Mouse (Mus musculus) midbrain, embryonic 10.5 days (tissue): ENCODE results near the gene Zkscan16. TPM values are rescaled to one million over a fixed set of nuclear protein-coding genes. Genes with fewer than 3 reads are reported as not detected.

Experiments
- DNase-seq: peaks from one replicate; pipeline ENCODE4 v3.0.0-alpha.2; 2017; ENCODE audit warnings: low spot score
- H3K27ac ChIP-seq: fragments of 300-500 bp; sonication (generic); replicated peaks from 2 replicates; pipeline ENCODE4 v1.5.1; 2016; ENCODE audit warnings: mild to moderate bottlenecking
- H3K27me3 ChIP-seq: fragments of 300-500 bp; sonication (generic); 2 replicates; pipeline ENCODE4 v1.6.1; 2016; ENCODE audit warnings: low read depth, mild to moderate bottlenecking; ENCODE audit not compliant: poor library complexity, severe bottlenecking
- H3K36me3 ChIP-seq: fragments of 300-500 bp; sonication (generic); 2 replicates; pipeline ENCODE4 v1.6.1; 2016; ENCODE audit warnings: mild to moderate bottlenecking, moderate library complexity
- H3K4me1 ChIP-seq: fragments of 300-500 bp; sonication (generic); 2 replicates; pipeline ENCODE4 v1.6.1; 2016
- H3K4me3 ChIP-seq: fragments of 300-500 bp; sonication (generic); 2 replicates; pipeline ENCODE4 v1.5.1; 2016; ENCODE audit warnings: mild to moderate bottlenecking, moderate library complexity
- H3K9me3 ChIP-seq: fragments of 300-500 bp; sonication (generic); replicated peaks from 2 replicates; pipeline ENCODE4 v1.6.1; 2016; ENCODE audit warnings: mild to moderate bottlenecking
- WGBS: fragments of 180-500 bp; shearing (Covaris S2); methylation state at CpG from one replicate; pipeline ENCODE4 v1.1.7; 2016; 5-methylcytosine and 5-hydroxymethylcytosine counted together
- polyA plus RNA-seq: library from polyadenylated mRNA; unstranded; fragments of >200 nt; fragmentation: Nextera tagmentation; extraction: Ambion mirVana; gene quantifications from 2 replicates; pipeline ENCODE4 v1.2.1, GENCODE M21; 2016

The Zkscan16 gene
- polyA plus RNA-seq, 1 experiment from 2014 or later = 0.67 TPM

DNA sequence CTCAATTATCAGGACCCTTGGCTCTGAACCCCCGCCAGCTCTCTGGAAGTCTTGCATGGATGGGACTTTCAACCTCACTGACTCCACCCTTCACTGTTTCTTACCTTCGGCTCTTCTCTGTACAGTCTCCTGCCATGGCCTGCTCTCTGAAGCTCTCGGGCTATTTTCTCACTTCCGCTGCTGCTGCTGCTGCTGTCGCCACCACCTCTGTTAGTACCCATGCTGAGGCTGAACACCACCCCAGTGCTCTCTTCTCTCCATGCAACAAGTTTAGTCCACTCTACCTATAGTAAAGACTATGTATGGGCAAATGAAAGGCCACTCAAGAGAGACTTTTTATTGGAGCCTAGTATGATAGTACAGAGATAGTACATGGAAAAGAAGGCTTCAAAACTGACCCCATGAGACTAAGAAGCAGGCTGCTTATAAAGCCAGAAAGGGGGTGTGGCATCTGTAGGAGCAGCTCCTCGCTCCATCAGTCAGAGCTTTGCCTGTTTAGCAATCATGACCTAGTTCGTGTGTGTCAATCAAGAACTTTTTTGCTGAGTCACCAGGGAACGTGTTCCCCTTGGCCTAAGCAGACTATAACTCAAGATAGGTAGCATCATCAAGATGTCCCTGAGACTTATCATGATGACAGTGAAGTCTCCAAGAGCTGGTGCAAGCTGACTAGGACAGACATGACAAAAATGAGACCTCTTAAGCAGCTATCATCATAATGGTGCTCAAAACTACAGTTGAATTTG is 28.2 kb upstream of the Zkscan16 start:
- WGBS = 81% methylated on average over 8 of the region's 8 CpGs
- no peak overlapping the region for H3K27ac ChIP-seq

DNA sequence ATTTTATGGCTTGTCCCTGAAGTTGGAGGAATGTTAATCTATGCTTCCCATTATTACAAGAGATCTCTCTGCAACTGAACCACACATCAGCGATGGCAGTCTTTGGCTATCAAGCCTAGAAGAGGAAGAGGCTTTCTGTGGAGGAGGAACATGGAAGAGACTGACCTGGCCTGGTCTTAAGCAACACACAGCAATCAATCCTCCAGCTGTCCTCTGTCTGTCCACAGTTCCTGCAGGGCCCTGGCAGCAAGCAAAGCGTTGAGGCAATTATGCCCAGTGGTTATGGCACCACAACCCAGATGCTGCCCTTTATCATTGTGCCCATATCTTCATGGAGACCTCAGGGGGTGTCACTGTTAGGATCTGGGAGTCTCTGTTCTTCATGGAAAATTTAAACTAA is 19.5 kb upstream of the Zkscan16 start:
- no peak overlapping the region for H3K27ac ChIP-seq
- H3K4me1 ChIP-seq = no peaks in the 10 kb centered on the region
- no peak for DNase-seq
- no peaks in the 10 kb centered on the region for H3K27me3 ChIP-seq
- no peaks in the 10 kb centered on the region for H3K36me3 ChIP-seq
- no peak overlapping the region for H3K4me3 ChIP-seq
- 85% methylated on average over 2 of the region's 2 CpGs for WGBS
- peaks cover 4% of the 10 kb centered on the region; the same call in 1 of the 2 replicates for H3K9me3 ChIP-seq

More for the DNA sequence above, 28.2 kb upstream of the Zkscan16 start:
- DNase-seq = no peak
- no peaks in the 10 kb centered on the region for H3K9me3 ChIP-seq
- peaks cover 15% of the 10 kb centered on the region for H3K27me3 ChIP-seq
- no peaks in the 10 kb centered on the region for H3K36me3 ChIP-seq
- H3K4me3 ChIP-seq = no peak overlapping the region
- H3K4me1 ChIP-seq = peaks cover 16% of the 10 kb centered on the region

DNA sequence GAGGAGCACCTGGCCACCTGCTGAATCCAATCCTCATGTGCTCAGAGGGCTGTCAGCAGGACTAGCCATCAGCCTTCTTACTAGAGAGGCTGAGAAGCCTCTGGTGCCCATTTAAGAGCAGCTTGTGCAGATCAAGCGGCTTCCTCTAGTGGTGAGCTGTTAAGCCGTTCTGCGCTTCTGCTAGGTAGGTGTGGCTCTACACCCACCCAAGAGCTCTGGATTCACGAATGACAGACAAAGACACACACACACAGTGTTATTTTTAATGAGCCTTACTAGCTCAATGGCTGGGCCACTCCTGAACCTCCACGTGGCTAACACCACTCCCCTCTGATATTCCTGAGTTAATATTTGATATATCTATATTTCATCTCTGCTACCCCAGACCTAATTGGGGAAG is 17.8 kb upstream of the Zkscan16 start:
- 49% methylated on average over 5 of the region's 5 CpGs for WGBS
- Histone ChIP-seq H3K27ac (no peak overlapping the region), H3K4me3 (no peak overlapping the region), H3K36me3 (no peaks in the 10 kb centered on the region), H3K4me1 (no peaks in the 10 kb centered on the region), H3K27me3 (no peaks in the 10 kb centered on the region), H3K9me3 (peaks cover 4% of the 10 kb centered on the region; the same call in 1 of the 2 replicates)
- no peak for DNase-seq

DNA sequence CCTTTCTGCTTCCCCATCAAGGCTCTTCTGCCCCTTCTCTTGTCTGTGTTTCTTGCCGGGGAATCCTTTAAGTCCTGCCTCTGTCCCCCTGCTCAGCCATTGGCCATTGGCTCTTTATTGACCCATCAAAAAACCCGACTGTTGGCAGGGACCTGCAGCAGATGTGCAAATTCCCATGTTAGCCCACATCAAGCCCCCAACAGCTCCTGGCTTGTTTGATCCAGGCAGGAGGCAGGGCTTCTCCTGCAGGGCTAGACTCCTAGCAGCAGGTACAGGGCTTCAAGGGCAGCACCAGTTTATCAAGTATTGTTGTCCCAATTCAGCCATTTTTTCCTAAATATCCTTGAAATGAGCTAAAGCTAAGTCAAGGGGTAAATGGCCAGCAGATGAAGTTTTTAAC is 17.3 kb upstream of the Zkscan16 start:
- H3K36me3 ChIP-seq = no peaks in the 10 kb centered on the region
- H3K4me1 ChIP-seq = no peaks in the 10 kb centered on the region
- no peak overlapping the region for H3K27ac ChIP-seq
- no peak for DNase-seq
- H3K4me3 ChIP-seq = no peak overlapping the region
- H3K9me3 ChIP-seq = peaks cover 4% of the 10 kb centered on the region; the same call in 1 of the 2 replicates
- WGBS = 51% methylated on average over 2 of the region's 2 CpGs
- H3K27me3 ChIP-seq = no peaks in the 10 kb centered on the region

DNA sequence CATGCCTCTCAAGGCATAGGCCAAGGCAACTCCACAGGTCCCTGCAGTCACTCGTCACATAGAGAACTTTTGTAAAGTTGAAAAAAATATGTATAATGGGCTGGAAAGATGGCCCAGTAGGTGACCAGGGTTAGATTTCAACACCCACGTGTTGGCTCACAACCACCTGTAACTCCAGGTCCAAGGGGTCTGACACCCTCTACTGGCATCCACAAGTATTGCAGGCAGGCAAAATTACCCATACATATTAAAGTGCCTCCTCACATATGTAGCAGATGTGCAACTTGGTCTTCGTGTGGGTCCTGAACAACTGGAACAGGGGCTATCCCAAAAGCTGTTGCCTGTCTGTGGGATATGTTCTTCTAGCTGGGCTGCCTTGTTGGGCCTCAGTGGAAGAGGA is 15.8 kb upstream of the Zkscan16 start:
- 63% methylated on average over 3 of the region's 3 CpGs for WGBS
- H3K4me3 ChIP-seq = no peak overlapping the region
- no peak for DNase-seq
- no peaks in the 10 kb centered on the region for H3K4me1 ChIP-seq
- H3K27ac ChIP-seq = no peak overlapping the region
- H3K36me3 ChIP-seq = no peaks in the 10 kb centered on the region
- H3K27me3 ChIP-seq = no peaks in the 10 kb centered on the region
- H3K9me3 ChIP-seq = peaks cover 4% of the 10 kb centered on the region; the same call in 1 of the 2 replicates

- Histone ChIP-seq H3K27ac (no peak overlapping the region), H3K9me3 (no peaks in the 10 kb centered on the region), H3K36me3 (no peaks in the 10 kb centered on the region), H3K4me1 (peaks cover 8% of the 10 kb centered on the region), H3K4me3 (no peak overlapping the region), H3K27me3 (no peaks in the 10 kb centered on the region)
- 84% methylated on average over 6 of the region's 6 CpGs for WGBS
- no peak for DNase-seq
Measured at GRCm38 (mm10) chr4:58932541-58932940, 10.9 kb upstream of the Zkscan16 start.

- Histone ChIP-seq H3K9me3 (no peaks in the 10 kb centered on the region), H3K27me3 (no peaks in the 10 kb centered on the region)
- WGBS = 84% methylated on average over 4 of the region's 4 CpGs
Measured at GRCm38 (mm10) chr4:58934308-58934707, 9.1 kb upstream of the Zkscan16 start.

GRCm38 (mm10) chr4:58934746-58935476 is 8.5 kb upstream of the Zkscan16 start:
- no peaks in the 10 kb centered on the region for H3K9me3 ChIP-seq
- no peak overlapping the region for H3K4me3 ChIP-seq
- H3K27me3 ChIP-seq = no peaks in the 10 kb centered on the region
- no peaks in the 10 kb centered on the region for H3K36me3 ChIP-seq
- H3K4me1 ChIP-seq = peaks cover 8% of the 10 kb centered on the region
- no peak for DNase-seq
- 48% methylated on average over 15 of the region's 15 CpGs for WGBS
- H3K27ac ChIP-seq = no peak overlapping the region; the same call in 1 of the 2 replicates

More at GRCm38 (mm10) chr4:58934308-58934707, 9.1 kb upstream of the Zkscan16 start:
- no peaks in the 10 kb centered on the region for H3K36me3 ChIP-seq
- DNase-seq = no peak
- H3K4me1 ChIP-seq = peaks cover 8% of the 10 kb centered on the region
- H3K27ac ChIP-seq = no peak overlapping the region
- no peak overlapping the region for H3K4me3 ChIP-seq

DNA sequence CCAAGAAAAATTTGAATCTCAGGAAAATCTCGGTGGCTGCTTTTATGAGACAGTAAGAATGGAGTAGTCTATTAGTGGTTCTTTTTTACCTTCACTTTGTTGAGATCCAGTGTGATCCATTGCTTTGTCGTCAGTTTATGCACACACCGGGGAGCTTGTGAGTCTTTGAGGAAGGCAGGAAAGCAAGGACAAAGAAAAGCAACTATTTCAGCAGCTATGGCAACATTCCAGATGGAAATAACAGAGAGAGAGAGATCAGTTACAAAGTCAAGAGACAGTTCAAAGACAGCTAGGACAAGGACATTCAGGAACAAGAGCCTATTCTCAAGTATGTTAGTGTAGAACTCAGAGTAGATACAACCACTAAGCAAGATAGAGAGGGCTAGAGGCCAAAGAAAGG is 7.6 kb upstream of the Zkscan16 start:
- no peak overlapping the region for H3K4me3 ChIP-seq
- DNase-seq = no peak
- H3K36me3 ChIP-seq = no peaks in the 10 kb centered on the region
- H3K9me3 ChIP-seq = no peaks in the 10 kb centered on the region
- no peaks in the 10 kb centered on the region for H3K27me3 ChIP-seq
- H3K4me1 ChIP-seq = peaks cover 8% of the 10 kb centered on the region
- 73% methylated on average over 3 of the region's 3 CpGs for WGBS
- H3K27ac ChIP-seq = no peak overlapping the region

- Histone ChIP-seq H3K27me3 (peaks cover 21% of the 10 kb centered on the region), H3K4me3 (no peak overlapping the region), H3K4me1 (peaks cover 17% of the 10 kb centered on the region), H3K36me3 (no peaks in the 10 kb centered on the region), H3K9me3 (no peaks in the 10 kb centered on the region), H3K27ac (no peak overlapping the region)
- no peak for DNase-seq
Measured at GRCm38 (mm10) chr4:58941638-58942037, 1.8 kb upstream of the Zkscan16 start.

GRCm38 (mm10) chr4:58942942-58943341 is 486 bp upstream of the Zkscan16 start:
- DNase-seq = no peak
- Histone ChIP-seq H3K4me1 (peaks cover 17% of the 10 kb centered on the region), H3K27ac (peak overlapping the region; percentile 84), H3K4me3 (peak overlapping the region; percentile 73), H3K9me3 (no peaks in the 10 kb centered on the region), H3K36me3 (no peaks in the 10 kb centered on the region), H3K27me3 (peaks cover 21% of the 10 kb centered on the region)
- 79% methylated on average over 4 of the region's 4 CpGs for WGBS

- no peaks in the 10 kb centered on the region for H3K36me3 ChIP-seq
- peaks cover 17% of the 10 kb centered on the region for H3K4me1 ChIP-seq
- no peaks in the 10 kb centered on the region for H3K9me3 ChIP-seq
- peak overlapping the region; percentile 73 for H3K4me3 ChIP-seq
- H3K27ac ChIP-seq = no peak overlapping the region
- no peak for DNase-seq
- 29% methylated on average over 6 of the region's 6 CpGs for WGBS
- peaks cover 21% of the 10 kb centered on the region for H3K27me3 ChIP-seq
Measured at GRCm38 (mm10) chr4:58944206-58944553, 752 bp downstream of the Zkscan16 start.

DNA sequence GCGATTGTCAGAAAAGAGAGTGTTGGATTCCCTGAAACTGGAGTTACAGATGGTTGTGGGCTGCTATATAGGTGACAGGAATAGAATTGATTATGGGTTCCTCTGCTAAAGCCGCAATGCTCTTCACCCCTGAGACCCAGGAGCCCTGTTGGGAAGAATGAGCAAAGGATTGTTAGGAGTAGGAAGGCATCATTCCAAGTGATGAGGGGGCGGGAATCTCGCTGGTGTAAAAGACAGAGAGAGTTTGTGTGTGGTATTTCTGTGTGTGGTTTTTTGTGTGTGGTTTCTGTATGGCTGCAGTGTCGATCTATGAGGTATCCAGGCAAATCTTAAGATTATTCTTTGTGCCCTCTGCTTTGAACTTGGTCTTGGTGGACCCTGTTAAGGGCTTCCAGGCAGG is 1.3 kb downstream of the Zkscan16 start:
- peak overlapping the region; percentile 73; the same call in 1 of the 2 replicates for H3K4me3 ChIP-seq
- WGBS = 72% methylated on average over 5 of the region's 5 CpGs

More for the DNA sequence above, 1.3 kb downstream of the Zkscan16 start:
- Histone ChIP-seq H3K36me3 (no peaks in the 10 kb centered on the region), H3K27ac (no peak overlapping the region), H3K27me3 (peaks cover 21% of the 10 kb centered on the region), H3K9me3 (no peaks in the 10 kb centered on the region), H3K4me1 (peaks cover 17% of the 10 kb centered on the region)
- no peak for DNase-seq
